Mouse (Mus musculus): ENCODE data around the gene Spag16.

- TF ChIP-seq E2F4 (IDR thresholded peaks at IDR 0.05; ENCODE audit: insufficient replicate concordance, low read depth, low read length) (no peak), POLR2A (IDR thresholded peaks at IDR 0.05; ENCODE audit: low read depth, low read length) (no peak), EP300 (IDR thresholded peaks at IDR 0.05; ENCODE audit: low read length) (no peak), CTCF (conservative IDR thresholded peaks at IDR 0.05 in 1 of 2, IDR thresholded peaks at IDR 0.05 in 1 of 2; ENCODE audit: low read depth in 2 of 2, low read length in 2 of 2) (no peak), ELF1 (IDR thresholded peaks at IDR 0.05; ENCODE audit: low read depth, low read length) (no peak)
These were observed 524.6 kb downstream of the Spag16 start for GRCm38 (mm10) chr1:70351371-70351770.

Measured in CH12.LX (cell line).